Comparison of ENCODE assay signal across 9 mouse cellular contexts in the genomic region with DNA sequence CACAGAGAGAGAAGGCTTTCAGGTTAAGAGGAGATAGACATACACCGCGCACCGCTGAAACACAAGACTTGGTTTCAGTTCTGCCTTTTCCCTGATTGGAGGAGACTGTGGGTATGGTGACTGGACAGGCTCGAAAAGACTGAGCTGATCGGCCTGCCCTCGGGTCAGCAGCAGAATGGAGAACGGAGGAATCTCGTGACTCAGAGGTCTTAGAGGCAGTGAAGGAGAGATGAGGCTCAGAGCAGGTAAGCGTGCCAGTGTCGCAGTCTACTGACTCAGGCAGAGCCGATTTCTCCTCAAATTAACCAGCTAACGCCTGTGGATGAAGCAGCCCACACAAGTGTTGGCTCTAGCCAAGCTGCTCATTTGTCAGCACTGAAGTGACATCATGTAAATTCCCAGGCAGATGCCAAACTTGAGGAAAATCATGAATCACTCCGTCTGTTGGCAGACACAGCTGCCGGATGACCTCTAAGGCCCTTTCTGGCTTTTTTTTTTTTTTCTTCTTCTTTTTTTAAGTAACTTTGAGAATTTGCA. TPM values are rescaled to one million over a fixed set of nuclear protein-coding genes. Genes with fewer than 3 reads are reported as not detected.
DNase-seq lines count a peak whose midpoint lies in the region; ATAC-seq lines count a peak whose summit lies in the region.
"Had no signal": no experiment of that assay in that cellular context is flagged by ENCODE, and none has a peak within 500 bp of the region (broad histone marks: within the 10 kb centered on the region; RNA-seq: fewer than 3 reads in every experiment).

No protein-coding gene starts in this region.

- 56% methylated on average over 14 of the region's 14 CpGs for WGBS in stomach, embryonic 16.5 days
- 63% methylated on average over 14 of the region's 14 CpGs for WGBS in intestine, embryonic 15.5 days

- H3K27me3 ChIP-seq in stomach, embryonic 16.5 days (ENCODE audit: control insufficient read depth, insufficient read depth, low read length), result no peaks in the 10 kb centered on the region
- H3K27me3 ChIP-seq in intestine, embryonic 15.5 days (replicated peaks), result no peaks in the 10 kb centered on the region

- no peaks in the 10 kb centered on the region for H3K4me1 ChIP-seq in stomach, embryonic 16.5 days (ENCODE audit: control insufficient read depth, insufficient read depth, low read length)
- H3K4me1 ChIP-seq in intestine, embryonic 15.5 days (replicated peaks), result no peaks in the 10 kb centered on the region; the same call in 1 of the 2 replicates

- H3K4me2 ChIP-seq in stomach, embryonic 16.5 days (ENCODE audit: low read depth, low read length), result peak overlapping the region; percentile 27; the same call in 1 of the 2 replicates
- no peak overlapping the region for H3K4me2 ChIP-seq in intestine, embryonic 15.5 days (replicated peaks)

- DNase-seq in layer of hippocampus, adult 11-12 months (ENCODE audit: low spot score), result peak; percentile 54
- DNase-seq in layer of hippocampus, postnatal 25 days (ENCODE audit: extremely low spot score in 1 of 2, low spot score in 1 of 2), result no peak
- peak; percentile 15 for DNase-seq in adrenal gland, adult 8-10 months
- peak; percentile 19 for DNase-seq in gastrocnemius, adult 18-20 months (ENCODE audit: low spot score)
- peak; percentile 10 for DNase-seq in kidney, postnatal 14 days
- no peak for DNase-seq in urinary bladder, postnatal 14 days (ENCODE audit: low spot score)

- no peak overlapping the region for H3K27ac ChIP-seq in stomach, embryonic 16.5 days (ENCODE audit: low read length)
- no peak overlapping the region for H3K27ac ChIP-seq in intestine, embryonic 15.5 days

- ATAC-seq in stomach, embryonic 16.5 days (ENCODE audit: insufficient read depth, low FRiP score), result no peak
- no peak for ATAC-seq in intestine, embryonic 15.5 days

- H3K9me3 ChIP-seq in stomach, embryonic 16.5 days (replicated peaks; ENCODE audit: control insufficient read depth, low read length), result no peaks in the 10 kb centered on the region
- H3K9me3 ChIP-seq in intestine, embryonic 15.5 days, result no peaks in the 10 kb centered on the region

- no peak overlapping the region for H3K4me3 ChIP-seq in stomach, embryonic 16.5 days (replicated peaks; ENCODE audit: low read length)
- H3K4me3 ChIP-seq in intestine, embryonic 15.5 days (replicated peaks), result no peak overlapping the region

- no peaks in the 10 kb centered on the region for H3K36me3 ChIP-seq in stomach, embryonic 16.5 days (ENCODE audit: control insufficient read depth, insufficient read depth, low read length)
- H3K36me3 ChIP-seq in intestine, embryonic 15.5 days, result no peaks in the 10 kb centered on the region

- H3K9ac ChIP-seq in stomach, embryonic 16.5 days (ENCODE audit: low read length), result no peak overlapping the region
- no peak overlapping the region for H3K9ac ChIP-seq in intestine, embryonic 15.5 days

RNA-seq across cellular contexts. Expression of a gene that starts 55.9 kb away (rescaled TPM):
- total RNA-seq in layer of hippocampus, postnatal 25 days (2021), result 100 to 1,000 TPM; 111 to 147 TPM
- 10 to 100 TPM in 1 of 4 experiments, 1 to 10 TPM in 3; 2.2 to 12.5 (median 5.3) TPM for total RNA-seq in adrenal gland, adult 8-10 months (2022)
- under 1 TPM in 1 of 2 experiments, not detected in 1; 0.09 TPM for total RNA-seq in gastrocnemius, adult 18-20 months (2021)
- polyA plus RNA-seq in stomach, embryonic 16.5 days (2015; fragmentation: Nextera tagmentation; extraction: Ambion mirVana), result 2.6 and 3.6 TPM in 2 replicates
- polyA plus RNA-seq in intestine, embryonic 15.5 days (2015; fragmentation: Nextera tagmentation; extraction: Ambion mirVana), result 2.5 TPM in 2 replicates
- total RNA-seq: hematopoietic stem cell, adult 5-6 weeks had no signal

Comparison
In these comparisons a context has a peak if more than half of its experiments do, and no peak if none do; other contexts are left out.
1. DNase-seq: peak in layer of hippocampus, adult 11-12 months (single experiment), adrenal gland, adult 8-10 months (single experiment), gastrocnemius, adult 18-20 months (single experiment) and kidney, postnatal 14 days (single experiment); none in layer of hippocampus, postnatal 25 days (0 of 2) and urinary bladder, postnatal 14 days (single experiment).
2. RNA of a gene that starts 55.9 kb away (total RNA-seq): 111 to 147 TPM in layer of hippocampus, postnatal 25 days; 2.2 to 12.5 TPM in adrenal gland, adult 8-10 months and 0.09 TPM in gastrocnemius, adult 18-20 months; every median in the first group is over 4 times any median in the second.